Mouse (Mus musculus) kidney, embryonic 15.5 days (tissue): ENCODE measurements at regions not wholly inside any gene's neighbourhood (a gene's known extent, or its start where the extent isn't known, plus 50 kb on each side); places are given as distances from the start of the nearest gene placed in this dataset.

Experiments
- ATAC-seq: fragments of 200-750 bp; cut with Nextera tagmentation; replicated peaks from 2 replicates; pipeline ENCODE4 v1.8.0; 2017; ENCODE audit warnings: moderate TSS enrichment; ENCODE audit not compliant: low FRiP score
- H3K27ac ChIP-seq: fragments of 300-500 bp; sonication (generic); 2 replicates; pipeline ENCODE4 v1.5.1; 2015; ENCODE audit warnings: mild to moderate bottlenecking, inconsistent platforms
- H3K27me3 ChIP-seq: fragments of 300-500 bp; sonication (generic); 2 replicates; pipeline ENCODE4 v1.6.1; 2015; ENCODE audit warnings: inconsistent platforms
- H3K36me3 ChIP-seq: fragments of 300-500 bp; sonication (generic); 2 replicates; pipeline ENCODE4 v1.6.1; 2015; ENCODE audit warnings: inconsistent platforms
- H3K4me1 ChIP-seq: fragments of 300-500 bp; sonication (generic); 2 replicates; pipeline ENCODE4 v1.6.1; 2015; ENCODE audit warnings: inconsistent platforms
- H3K4me2 ChIP-seq: fragments of 300-500 bp; sonication (generic); 2 replicates; pipeline ENCODE4 v1.6.1; 2015; ENCODE audit warnings: moderate library complexity, mild to moderate bottlenecking, inconsistent platforms
- H3K4me3 ChIP-seq: fragments of 300-500 bp; sonication (generic); replicated peaks from 2 replicates; pipeline ENCODE4 v1.5.1; 2015; ENCODE audit warnings: mild to moderate bottlenecking, inconsistent platforms
- H3K9ac ChIP-seq: fragments of 300-500 bp; sonication (generic); 2 replicates; pipeline ENCODE4 v1.6.1; 2015; ENCODE audit warnings: mild to moderate bottlenecking, inconsistent platforms
- H3K9me3 ChIP-seq: fragments of 300-500 bp; sonication (generic); replicated peaks from 2 replicates; pipeline ENCODE4 v1.6.1; 2016; ENCODE audit warnings: inconsistent platforms
- WGBS: fragments of 180-500 bp; shearing (Covaris S2); methylation state at CpG from one replicate; pipeline ENCODE4 v1.1.7; 2015; ENCODE audit warnings: mixed read lengths; 5-methylcytosine and 5-hydroxymethylcytosine counted together

DNA sequence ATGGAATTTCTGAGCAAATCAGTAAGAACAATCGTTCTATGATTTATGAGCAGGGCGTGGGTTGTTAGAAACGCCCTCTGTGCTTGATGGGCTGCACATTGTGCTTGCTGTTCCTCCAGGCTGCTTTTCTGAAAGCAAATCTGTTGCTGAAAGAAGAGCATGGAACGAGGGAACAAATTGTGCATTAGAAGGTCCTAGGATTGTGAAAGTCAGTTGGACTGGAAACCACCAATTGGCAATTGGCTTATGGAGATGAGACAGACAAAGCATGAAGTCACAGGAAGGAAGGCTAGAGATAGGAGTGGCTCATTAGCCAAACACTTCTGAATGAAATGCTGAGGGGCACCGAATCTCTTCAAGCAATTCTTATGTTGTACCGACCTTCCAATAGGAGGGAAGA is 181.5 kb upstream of the Egfl6 start:
- 82% methylated on average over 6 of the region's 6 CpGs for WGBS
- peaks cover 29% of the 10 kb centered on the region for H3K27me3 ChIP-seq
- H3K4me3 ChIP-seq = no peak overlapping the region
- H3K4me2 ChIP-seq = no peak overlapping the region
- H3K9ac ChIP-seq = no peak overlapping the region
- H3K27ac ChIP-seq = no peak overlapping the region
- H3K9me3 ChIP-seq = no peaks in the 10 kb centered on the region
- ATAC-seq = no peak
- no peaks in the 10 kb centered on the region for H3K4me1 ChIP-seq
- H3K36me3 ChIP-seq = no peaks in the 10 kb centered on the region

DNA sequence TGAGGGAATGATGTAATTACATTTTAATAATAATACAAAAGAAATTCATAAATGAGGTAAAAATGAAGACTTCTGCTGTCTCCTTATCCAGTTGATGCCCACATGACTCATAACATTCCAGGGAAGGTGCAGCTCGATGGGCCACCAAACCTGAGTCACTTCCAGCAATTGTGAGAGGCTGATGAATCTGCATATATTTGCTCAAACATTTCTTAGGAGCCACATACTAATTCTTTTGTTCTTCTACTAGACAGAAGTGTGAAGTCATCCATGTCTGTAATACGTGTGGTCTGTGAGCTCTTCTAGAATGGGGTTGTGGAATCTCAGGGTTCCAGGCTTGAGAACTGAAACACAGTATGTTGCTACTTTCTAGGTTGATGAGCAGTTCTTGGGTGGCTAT is 180.1 kb upstream of the Egfl6 start:
- peaks cover 24% of the 10 kb centered on the region for H3K27me3 ChIP-seq
- ATAC-seq = no peak
- WGBS = 83% methylated on average over 2 of the region's 2 CpGs

GRCm38 (mm10) chrX:166762098-166762497 is 176.6 kb upstream of the Egfl6 start:
- no peaks in the 10 kb centered on the region for H3K4me1 ChIP-seq
- ATAC-seq = no peak
- H3K9ac ChIP-seq = no peak overlapping the region
- no peaks in the 10 kb centered on the region for H3K36me3 ChIP-seq
- H3K4me2 ChIP-seq = no peak overlapping the region
- H3K9me3 ChIP-seq = no peaks in the 10 kb centered on the region
- no peak overlapping the region for H3K27ac ChIP-seq
- WGBS = 89% methylated on average over 2 of the region's 2 CpGs
- no peak overlapping the region for H3K4me3 ChIP-seq
- peaks cover 29% of the 10 kb centered on the region for H3K27me3 ChIP-seq

More for the DNA sequence above, 180.1 kb upstream of the Egfl6 start:
- no peak overlapping the region for H3K4me2 ChIP-seq
- no peak overlapping the region for H3K9ac ChIP-seq
- H3K9me3 ChIP-seq = no peaks in the 10 kb centered on the region
- H3K4me3 ChIP-seq = no peak overlapping the region
- no peak overlapping the region for H3K27ac ChIP-seq
- no peaks in the 10 kb centered on the region for H3K36me3 ChIP-seq
- H3K4me1 ChIP-seq = no peaks in the 10 kb centered on the region

- Histone ChIP-seq H3K4me2 (no peak overlapping the region), H3K36me3 (no peaks in the 10 kb centered on the region), H3K27me3 (peaks cover 26% of the 10 kb centered on the region), H3K4me1 (no peaks in the 10 kb centered on the region), H3K4me3 (no peak overlapping the region), H3K9ac (no peak overlapping the region), H3K9me3 (no peaks in the 10 kb centered on the region), H3K27ac (no peak overlapping the region)
- WGBS = 54% methylated on average over 1 of the region's 1 CpGs
- ATAC-seq = no peak
Observed at GRCm38 (mm10) chrX:166757152-166757551, 171.6 kb upstream of the Egfl6 start.

DNA sequence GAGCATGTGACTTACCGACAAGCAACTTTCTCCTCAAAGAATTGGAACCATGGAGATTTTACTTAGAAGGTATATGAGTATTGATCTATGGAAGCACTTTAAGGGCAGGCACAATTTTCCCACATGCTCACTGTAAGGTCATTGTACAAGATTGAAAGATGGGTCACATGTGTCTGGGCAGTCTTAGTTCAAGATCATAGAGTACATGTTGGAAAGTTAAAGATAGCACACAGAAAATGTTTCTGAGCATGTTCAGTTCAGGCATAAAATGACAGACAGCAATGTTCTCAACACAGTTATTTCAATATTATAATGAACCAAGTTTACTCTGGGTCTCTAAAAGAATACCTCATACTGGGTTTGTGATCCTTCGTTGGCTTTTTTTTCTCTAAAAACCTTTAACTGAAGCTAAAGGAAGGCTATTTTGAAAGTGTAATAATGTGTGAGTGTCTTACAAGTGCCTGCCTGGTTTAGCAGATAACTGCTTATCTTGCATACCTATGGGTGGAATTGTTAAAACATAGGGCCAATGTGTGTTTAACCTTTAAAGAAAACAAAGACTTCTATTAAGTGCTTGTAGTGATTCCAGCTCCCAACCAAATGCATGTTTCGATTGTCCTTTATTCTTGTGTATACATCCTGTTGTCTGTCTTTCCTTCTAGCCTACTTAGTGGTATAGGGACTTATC is 169.6 kb upstream of the Egfl6 start:
- H3K4me2 ChIP-seq = no peak overlapping the region
- H3K4me1 ChIP-seq = no peaks in the 10 kb centered on the region
- no peak overlapping the region for H3K9ac ChIP-seq
- H3K9me3 ChIP-seq = no peaks in the 10 kb centered on the region
- no peak overlapping the region for H3K27ac ChIP-seq
- no peaks in the 10 kb centered on the region for H3K36me3 ChIP-seq
- H3K27me3 ChIP-seq = peaks cover 30% of the 10 kb centered on the region
- WGBS = 79% methylated on average over 3 of the region's 3 CpGs
- no peak overlapping the region for H3K4me3 ChIP-seq
- no peak for ATAC-seq

DNA sequence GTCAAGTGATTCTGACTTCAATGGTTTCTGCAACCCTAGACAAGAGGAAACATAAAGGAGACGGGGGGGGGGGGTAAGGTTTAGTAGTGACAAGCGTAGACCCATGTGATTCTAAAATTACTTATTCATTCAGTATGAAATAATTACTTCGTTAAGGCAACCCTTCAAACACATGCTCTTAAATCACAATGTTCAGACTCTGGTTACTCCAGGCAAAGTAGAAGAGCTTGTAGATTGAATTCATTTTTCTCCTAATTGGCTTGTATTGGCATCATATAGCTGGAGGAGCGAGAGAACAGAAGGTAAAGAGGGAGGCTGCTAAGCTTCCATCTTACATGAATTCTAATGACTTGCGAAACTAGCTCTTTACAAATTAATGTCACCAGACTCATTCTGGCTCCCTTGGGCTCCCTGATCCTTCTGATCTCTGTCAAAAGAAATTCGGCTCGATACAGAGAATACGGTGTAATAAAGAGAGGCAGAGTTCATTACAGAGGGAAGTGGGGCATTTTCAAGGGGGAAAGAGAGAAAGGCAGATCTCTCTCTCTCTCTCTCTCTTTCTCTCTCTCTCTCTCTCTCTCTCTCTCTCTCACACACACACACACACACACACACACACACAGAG is 163.6 kb upstream of the Egfl6 start:
- Histone ChIP-seq H3K9ac (no peak overlapping the region), H3K9me3 (no peaks in the 10 kb centered on the region), H3K27me3 (peaks cover 22% of the 10 kb centered on the region), H3K36me3 (no peaks in the 10 kb centered on the region), H3K4me3 (no peak overlapping the region), H3K4me1 (no peaks in the 10 kb centered on the region), H3K4me2 (no peak overlapping the region), H3K27ac (no peak overlapping the region)
- ATAC-seq = no peak
- WGBS = 74% methylated on average over 8 of the region's 8 CpGs

DNA sequence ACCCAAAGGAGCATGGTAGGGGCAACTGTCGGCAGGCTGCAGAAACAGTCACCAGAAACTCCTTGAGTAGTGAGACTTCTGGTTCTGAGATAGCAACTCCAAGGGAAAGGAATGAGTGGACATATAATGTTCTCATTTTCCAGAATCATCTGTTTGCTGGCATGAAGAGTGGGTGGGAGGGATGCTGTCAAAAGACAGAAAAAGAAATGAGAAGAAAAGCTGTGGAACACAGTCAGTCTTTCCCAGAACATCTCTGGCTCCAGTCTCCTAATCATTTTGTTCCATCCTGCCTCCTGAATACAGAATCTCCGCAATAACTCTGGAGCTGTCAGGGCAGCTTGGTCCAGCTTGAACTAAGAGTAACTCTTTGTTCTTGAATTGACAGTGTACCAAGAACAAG is 145.8 kb upstream of the Egfl6 start:
- WGBS = 81% methylated on average over 2 of the region's 2 CpGs
- ATAC-seq = no peak
- no peak overlapping the region for H3K4me3 ChIP-seq
- no peaks in the 10 kb centered on the region for H3K4me1 ChIP-seq
- H3K27me3 ChIP-seq = peaks cover 36% of the 10 kb centered on the region
- H3K4me2 ChIP-seq = no peak overlapping the region
- no peaks in the 10 kb centered on the region for H3K36me3 ChIP-seq
- H3K27ac ChIP-seq = no peak overlapping the region
- H3K9ac ChIP-seq = no peak overlapping the region
- no peaks in the 10 kb centered on the region for H3K9me3 ChIP-seq

GRCm38 (mm10) chrX:166728622-166728928 is 143.1 kb upstream of the Egfl6 start:
- no peaks in the 10 kb centered on the region for H3K36me3 ChIP-seq
- H3K4me3 ChIP-seq = no peak overlapping the region
- H3K9ac ChIP-seq = no peak overlapping the region
- no peak overlapping the region for H3K4me2 ChIP-seq
- H3K9me3 ChIP-seq = no peaks in the 10 kb centered on the region
- peaks cover 40% of the 10 kb centered on the region for H3K27me3 ChIP-seq
- no peak overlapping the region for H3K27ac ChIP-seq
- H3K4me1 ChIP-seq = no peaks in the 10 kb centered on the region
- 88% methylated on average over 2 of the region's 2 CpGs for WGBS
- no peak for ATAC-seq

DNA sequence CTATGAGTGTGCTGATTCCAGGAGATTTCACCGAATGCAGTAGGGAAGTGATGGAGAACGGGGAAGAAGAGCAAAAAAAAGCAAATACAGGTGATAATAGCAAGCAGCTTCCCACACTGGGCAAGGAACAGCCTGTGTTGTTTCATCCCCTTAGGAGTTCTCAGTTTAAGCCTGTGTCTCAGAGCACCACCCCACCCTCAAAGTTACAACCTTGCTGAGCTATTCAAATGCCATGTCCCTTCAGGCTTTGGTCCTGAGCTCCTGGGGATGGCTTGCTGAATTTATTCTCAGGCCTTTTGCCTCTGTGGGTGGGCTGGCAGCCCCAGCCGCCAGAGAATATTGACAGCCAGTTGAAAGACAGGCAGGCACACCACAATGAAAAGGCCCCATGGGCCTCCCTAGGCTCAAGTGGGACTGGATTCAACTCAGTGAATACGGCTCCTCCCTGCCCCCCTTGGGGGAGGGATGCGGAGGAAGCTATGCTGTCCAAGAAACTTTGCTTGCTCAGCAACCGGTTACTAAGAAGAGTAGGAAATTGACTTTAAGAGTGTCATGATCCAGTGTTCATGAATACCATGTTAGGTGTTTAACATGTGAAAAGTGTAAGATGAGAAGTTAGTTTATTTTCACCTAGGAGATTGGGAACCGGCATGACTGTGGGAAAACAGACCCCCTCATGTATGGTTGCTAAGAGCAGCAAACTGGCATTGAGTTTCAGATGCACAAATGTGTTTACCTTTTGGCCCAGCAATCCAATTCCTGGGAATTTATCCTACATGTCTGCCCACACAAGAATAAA is 142.5 kb upstream of the Egfl6 start:
- H3K4me1 ChIP-seq = no peaks in the 10 kb centered on the region
- H3K4me3 ChIP-seq = no peak overlapping the region
- no peak overlapping the region for H3K4me2 ChIP-seq
- H3K27ac ChIP-seq = no peak overlapping the region
- WGBS = 46% methylated on average over 7 of the region's 7 CpGs
- peaks cover 40% of the 10 kb centered on the region for H3K27me3 ChIP-seq
- H3K9ac ChIP-seq = no peak overlapping the region
- no peaks in the 10 kb centered on the region for H3K9me3 ChIP-seq
- H3K36me3 ChIP-seq = no peaks in the 10 kb centered on the region
- no peak for ATAC-seq

DNA sequence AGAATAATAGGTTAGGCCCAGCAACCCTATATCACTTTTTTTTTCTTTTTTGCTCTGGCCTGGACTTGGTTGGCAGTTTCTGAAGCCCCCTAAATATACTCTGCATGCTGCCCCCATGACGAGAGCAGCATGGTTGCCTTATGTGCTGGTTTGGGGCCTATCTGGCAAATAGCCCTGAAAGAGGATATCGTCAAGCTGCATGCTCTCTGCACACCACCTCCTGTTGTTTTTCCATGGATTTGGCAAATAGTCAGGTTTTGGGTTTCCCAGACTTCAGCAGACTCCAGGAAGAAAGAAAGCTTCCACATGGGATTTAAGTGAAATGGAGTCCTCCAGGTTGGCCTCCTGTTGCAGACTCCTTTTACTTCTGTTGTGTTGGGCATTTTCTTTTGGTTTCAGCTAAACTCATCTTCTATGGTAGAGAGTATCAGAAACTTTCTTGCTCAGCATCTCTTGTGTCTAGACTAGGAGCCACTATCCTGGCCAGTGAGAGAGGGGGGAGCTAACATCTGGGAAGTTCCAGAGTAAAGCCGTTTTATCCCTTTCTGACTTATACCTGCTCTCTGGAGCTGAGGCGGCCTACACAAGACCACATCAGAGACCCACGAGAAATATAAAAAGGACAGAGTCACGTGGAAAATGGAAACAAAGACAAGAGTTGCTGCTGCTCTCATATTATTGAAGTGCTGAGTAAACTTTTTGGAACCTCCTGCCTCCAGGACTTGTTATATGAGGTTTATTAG is 140.4 kb upstream of the Egfl6 start:
- Histone ChIP-seq H3K27ac (no peak overlapping the region), H3K9me3 (no peaks in the 10 kb centered on the region), H3K4me1 (no peaks in the 10 kb centered on the region), H3K27me3 (peaks cover 49% of the 10 kb centered on the region), H3K36me3 (no peaks in the 10 kb centered on the region), H3K9ac (no peak overlapping the region), H3K4me2 (no peak overlapping the region), H3K4me3 (no peak overlapping the region)
- ATAC-seq = 0 out of 2 replicates have a peak, but pooled peaks have one; percentile 25
- 66% methylated on average over 6 of the region's 6 CpGs for WGBS

DNA sequence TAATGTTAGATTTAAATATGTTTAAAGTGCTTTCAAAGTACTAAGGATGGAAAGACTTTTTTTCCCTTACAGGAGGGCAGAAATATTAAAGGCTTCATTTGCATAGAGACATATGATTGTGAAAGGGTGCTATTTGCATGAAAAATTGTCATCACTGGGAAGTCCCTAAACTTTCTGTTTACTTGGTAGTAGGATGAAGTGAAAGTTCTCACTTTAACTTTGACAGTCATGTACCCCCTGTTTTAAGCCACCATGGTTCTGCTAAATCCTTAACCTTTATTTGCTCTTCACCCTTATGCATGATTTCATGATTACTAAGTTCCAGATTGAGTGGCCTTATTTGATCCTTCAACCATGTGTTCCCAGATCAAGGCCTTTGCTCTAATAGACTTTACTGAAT is 132.6 kb upstream of the Egfl6 start:
- Histone ChIP-seq H3K27me3 (peaks cover 40% of the 10 kb centered on the region), H3K27ac (no peak overlapping the region), H3K9me3 (no peaks in the 10 kb centered on the region), H3K4me3 (no peak overlapping the region), H3K9ac (no peak overlapping the region), H3K4me1 (no peaks in the 10 kb centered on the region), H3K36me3 (no peaks in the 10 kb centered on the region), H3K4me2 (no peak overlapping the region)
- no peak for ATAC-seq

GRCm38 (mm10) chrX:166709306-166709705 is 123.8 kb upstream of the Egfl6 start:
- H3K4me3 ChIP-seq = no peak overlapping the region
- ATAC-seq = no peak
- no peak overlapping the region for H3K9ac ChIP-seq
- H3K27me3 ChIP-seq = peaks cover 29% of the 10 kb centered on the region
- 76% methylated on average over 2 of the region's 2 CpGs for WGBS
- H3K27ac ChIP-seq = no peak overlapping the region
- H3K4me2 ChIP-seq = no peak overlapping the region
- no peaks in the 10 kb centered on the region for H3K9me3 ChIP-seq
- no peaks in the 10 kb centered on the region for H3K4me1 ChIP-seq
- H3K36me3 ChIP-seq = no peaks in the 10 kb centered on the region
